Mouse (Mus musculus) myocyte (in vitro differentiated cells): ENCODE measurements around the gene Pnp.

Experiments used
- CEBPB ChIP-seq: IDR thresholded peaks from 2 replicates; pipeline ENCODE4 v1.6.1; 2011; ENCODE audit warnings: mild to moderate bottlenecking, moderate library complexity; ENCODE audit not compliant: poor library complexity, insufficient read depth, severe bottlenecking
- E2F4 ChIP-seq: IDR thresholded peaks from one replicate; pipeline ENCODE4 v1.6.1; 2011; ENCODE audit warnings: mild to moderate bottlenecking, control low read depth, moderate library complexity; ENCODE audit not compliant: insufficient read depth
- MAX ChIP-seq: IDR thresholded peaks from one replicate; pipeline ENCODE4 v1.6.1; 2011; ENCODE audit warnings: low read depth, mild to moderate bottlenecking, control low read depth
- MYOD1 ChIP-seq, 3 experiments: IDR thresholded peaks; one replicate each; pipeline ENCODE4 v1.6.1; 2011; ENCODE audit warnings: control low read depth in 2 of 3, low read depth in 2 of 3, mild to moderate bottlenecking in 2 of 3, moderate library complexity in 1 of 3; ENCODE audit not compliant: insufficient read length in 2 of 3, control insufficient read depth in 1 of 3
- MYOG ChIP-seq, 3 experiments: IDR thresholded peaks; one replicate each; pipeline ENCODE4 v1.6.1; 2011; ENCODE audit warnings: control low read depth in 2 of 3, low read depth in 2 of 3, mild to moderate bottlenecking in 2 of 3; ENCODE audit not compliant: insufficient read length in 2 of 3, control insufficient read depth in 1 of 3, insufficient read depth in 1 of 3
- POLR2A ChIP-seq: IDR thresholded peaks from one replicate; pipeline ENCODE4 v1.6.1; 2011; ENCODE audit warnings: low read depth, mild to moderate bottlenecking, control low read depth, moderate library complexity; ENCODE audit not compliant: insufficient read length
- POLR2AphosphoS2 ChIP-seq: IDR thresholded peaks from one replicate; pipeline ENCODE4 v1.6.1; 2011; ENCODE audit warnings: low read depth, control low read depth; ENCODE audit not compliant: insufficient read length
- REST ChIP-seq: IDR thresholded peaks from one replicate; pipeline ENCODE4 v1.6.1; 2011; ENCODE audit warnings: mild to moderate bottlenecking, control low read depth, moderate library complexity; ENCODE audit not compliant: insufficient read depth, insufficient read length
- SRF ChIP-seq: IDR thresholded peaks from one replicate; pipeline ENCODE4 v1.6.1; 2011; ENCODE audit warnings: low read depth; ENCODE audit not compliant: control insufficient read depth, insufficient read length
- TCF12 ChIP-seq: IDR thresholded peaks from one replicate; pipeline ENCODE4 v1.6.1; 2011; ENCODE audit warnings: mild to moderate bottlenecking, control low read depth; ENCODE audit not compliant: poor library complexity, insufficient read depth, severe bottlenecking
- USF1 ChIP-seq: IDR thresholded peaks from one replicate; pipeline ENCODE4 v1.6.1; 2011; ENCODE audit warnings: low read depth, mild to moderate bottlenecking, control low read depth, moderate library complexity

DNA sequence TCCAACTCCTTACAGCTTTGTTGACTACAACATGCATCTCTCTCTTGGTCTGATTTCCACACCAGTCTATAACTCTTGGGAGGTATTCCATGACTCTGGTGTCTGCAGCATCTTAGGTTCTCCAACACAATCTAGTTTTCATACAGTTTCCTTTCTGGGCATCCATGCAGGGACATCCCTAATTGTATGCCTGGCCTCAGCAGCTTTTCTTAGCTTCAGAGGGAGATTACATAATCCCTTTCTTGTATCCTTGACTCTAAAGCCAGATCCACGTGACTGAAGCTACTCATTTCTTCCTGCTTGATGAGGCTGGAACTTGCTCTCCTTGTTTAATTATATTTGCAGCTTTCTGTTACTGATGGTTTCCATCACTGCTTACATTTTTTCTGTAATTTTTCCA lies 5.8 kb downstream of the Pnp start:
- no peak for TF ChIP-seq MAX
- TF ChIP-seq MYOG (IDR thresholded peaks at IDR 0.05; ENCODE audit: control insufficient read depth in 1 of 3, insufficient read depth in 1 of 3, insufficient read length in 2 of 3, low read depth in 2 of 3) = no peak
- no peak for TF ChIP-seq E2F4
- no peak for TF ChIP-seq USF1
- no peak for TF ChIP-seq POLR2A
- no peak for TF ChIP-seq MYOD1 (IDR thresholded peaks at IDR 0.05; ENCODE audit: control insufficient read depth in 1 of 3, insufficient read length in 2 of 3, low read depth in 2 of 3)
- no peak for TF ChIP-seq SRF
- no peak for TF ChIP-seq TCF12
- no peak for TF ChIP-seq POLR2AphosphoS2
- TF ChIP-seq REST = no peak
- no peak for TF ChIP-seq CEBPB
